Mouse (Mus musculus) spleen, postnatal 4 days (tissue): ENCODE data around the gene Cyp26b1.

Experiments used
- DNase-seq, 2 experiments: peaks; one replicate each; pipeline ENCODE4 v3.0.0; 2022; ENCODE audit warnings: low spot score in 2 of 2

Cyp26b1 gene

DNA sequence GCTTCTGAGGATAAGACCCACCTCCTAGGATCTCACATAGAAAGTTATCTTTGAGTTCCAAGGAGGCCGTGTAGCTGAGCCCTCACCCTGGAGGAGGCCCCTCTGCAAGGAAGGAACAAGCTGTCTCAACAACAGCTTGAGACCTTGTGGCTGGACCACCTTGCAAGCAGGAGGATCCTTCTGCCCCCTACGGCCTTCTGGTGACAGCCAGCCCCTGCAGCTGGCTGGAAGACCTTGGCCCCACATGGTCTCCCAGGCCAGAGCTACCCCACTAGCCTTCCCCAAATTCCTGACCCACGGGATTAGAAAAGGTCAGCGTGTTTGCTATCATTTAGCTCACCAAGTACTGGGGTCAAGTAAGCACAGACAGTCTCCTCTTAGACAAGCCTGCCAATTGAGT is 30.8 kb downstream of the Cyp26b1 start:
- DNase-seq: no peak

DNA sequence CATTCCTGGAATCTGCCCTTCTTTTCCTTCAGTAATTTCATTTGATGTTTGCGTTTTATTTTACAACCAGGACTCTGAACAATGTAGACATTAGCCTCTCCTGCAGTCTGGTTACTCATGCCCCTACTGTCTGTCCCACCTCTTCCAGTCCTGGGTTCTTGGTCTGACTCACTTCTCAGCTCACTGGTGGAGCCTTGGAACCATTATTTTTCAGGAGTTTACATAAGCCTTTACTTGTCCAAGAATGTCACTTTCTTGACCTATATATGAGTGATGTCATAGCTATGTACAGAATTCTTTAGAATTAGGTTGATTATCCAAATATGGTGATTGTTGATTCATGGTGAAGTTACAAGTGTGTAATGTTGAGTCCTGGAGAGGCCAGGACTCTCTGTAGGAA is 32.5 kb downstream of the Cyp26b1 start:
- no peak for DNase-seq

DNA sequence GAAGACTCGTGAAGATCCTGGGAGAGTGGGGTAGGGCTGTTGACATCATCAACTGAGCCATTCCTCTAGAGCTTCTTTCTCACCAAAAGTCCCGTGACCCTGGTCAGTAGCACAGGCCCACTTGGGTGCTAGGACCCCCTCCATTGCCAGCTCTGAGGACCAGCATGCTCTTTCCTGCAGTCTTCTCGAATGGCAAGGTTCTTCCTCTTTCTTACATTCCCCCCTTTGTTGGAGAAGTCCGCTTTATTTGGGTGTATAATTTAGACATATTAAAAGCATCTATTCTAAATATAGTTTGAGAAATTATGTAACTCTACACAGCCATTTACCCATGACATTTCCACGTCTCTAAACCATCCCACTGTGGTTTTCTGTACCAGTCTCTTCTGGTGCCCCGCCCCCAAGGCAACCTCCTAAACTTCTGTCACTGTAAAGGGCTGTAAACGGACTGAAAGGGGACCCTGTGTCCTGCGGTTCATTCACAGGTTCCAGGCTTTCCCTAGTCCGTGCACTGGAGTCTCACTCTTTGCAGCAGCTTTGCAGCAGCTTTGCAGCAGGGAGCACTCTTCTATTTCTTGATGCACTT is 43.8 kb downstream of the Cyp26b1 start:
- no peak for DNase-seq

DNA sequence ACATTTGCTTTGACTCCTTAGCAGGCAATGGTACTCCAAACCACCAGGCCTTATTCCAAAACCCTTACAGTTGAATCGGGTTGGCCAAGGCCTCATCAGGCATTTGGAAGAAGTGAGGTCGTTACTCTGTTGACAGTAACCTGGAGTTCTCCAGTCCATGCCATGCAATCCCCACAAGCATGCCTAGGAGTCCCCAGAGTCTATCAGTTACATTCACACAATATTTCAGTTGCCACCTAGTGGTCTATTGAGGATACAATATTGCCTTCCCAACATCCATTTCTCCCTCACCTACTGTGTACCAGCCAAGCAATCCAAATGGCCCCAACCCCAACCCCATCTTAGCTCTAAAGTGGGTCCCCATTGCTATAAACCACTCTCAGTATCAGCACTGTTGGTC is 48.3 kb downstream of the Cyp26b1 start:
- no peak for DNase-seq

DNA sequence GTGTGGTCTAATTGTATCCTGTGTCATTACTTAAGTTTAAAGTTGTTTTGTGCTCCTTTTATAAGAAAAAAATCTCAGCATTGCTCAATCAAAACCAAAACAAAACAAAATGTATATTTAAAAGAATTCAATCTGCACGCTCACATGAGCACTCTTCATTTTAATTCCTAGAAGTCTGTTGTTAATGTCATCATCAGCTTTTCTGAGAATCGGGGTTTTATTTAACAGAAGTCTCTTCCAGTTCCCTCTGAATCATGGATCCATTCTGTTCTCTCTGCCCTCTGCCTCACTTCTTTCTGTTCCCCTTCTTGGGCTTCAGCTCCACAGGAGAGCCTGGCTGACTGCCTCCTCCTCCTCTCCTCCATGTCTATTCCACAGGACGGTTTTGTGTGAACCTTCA is 49.3 kb downstream of the Cyp26b1 start:
- no peak for DNase-seq

DNA sequence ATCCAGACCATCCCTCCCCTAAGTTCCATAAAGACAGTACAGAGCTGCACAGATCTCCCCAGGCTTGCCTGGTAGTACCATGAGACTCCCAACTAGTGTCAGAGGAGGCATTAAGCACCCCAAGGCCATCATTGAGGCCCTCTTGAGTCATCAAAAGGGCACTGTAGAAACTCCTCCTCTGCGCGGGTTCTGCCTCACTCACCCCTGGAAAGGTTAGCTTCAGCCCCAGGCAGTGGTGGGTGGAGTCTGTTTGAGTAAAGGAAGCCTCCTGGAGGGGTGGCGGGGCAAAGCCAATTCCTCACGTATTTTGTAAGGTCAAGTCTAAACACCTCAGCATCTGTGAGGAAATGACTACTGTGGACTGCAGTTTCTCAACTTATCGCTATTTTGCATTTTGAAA is 50.2 kb downstream of the Cyp26b1 start:
- no peak for DNase-seq

DNA sequence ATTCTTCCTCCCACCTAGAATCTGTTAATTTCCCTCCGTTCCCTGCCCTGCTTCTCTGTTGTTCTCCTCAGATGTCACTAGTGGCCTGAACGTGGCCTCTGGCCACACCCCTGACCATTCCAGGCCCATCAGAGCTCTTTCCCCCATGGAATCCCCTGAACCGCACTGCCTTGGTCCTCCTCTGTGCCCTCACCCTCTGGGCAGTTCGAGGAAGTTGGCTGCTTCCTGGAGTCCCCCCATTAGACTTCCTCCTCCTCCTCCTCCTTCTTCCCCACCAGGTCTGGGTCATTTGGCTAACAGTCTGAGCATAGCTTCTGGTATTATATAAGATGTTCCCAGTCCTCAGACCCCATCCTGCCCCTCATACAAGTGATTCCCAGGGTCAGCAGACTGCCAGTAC is 53.8 kb downstream of the Cyp26b1 start:
- no peak for DNase-seq

DNA sequence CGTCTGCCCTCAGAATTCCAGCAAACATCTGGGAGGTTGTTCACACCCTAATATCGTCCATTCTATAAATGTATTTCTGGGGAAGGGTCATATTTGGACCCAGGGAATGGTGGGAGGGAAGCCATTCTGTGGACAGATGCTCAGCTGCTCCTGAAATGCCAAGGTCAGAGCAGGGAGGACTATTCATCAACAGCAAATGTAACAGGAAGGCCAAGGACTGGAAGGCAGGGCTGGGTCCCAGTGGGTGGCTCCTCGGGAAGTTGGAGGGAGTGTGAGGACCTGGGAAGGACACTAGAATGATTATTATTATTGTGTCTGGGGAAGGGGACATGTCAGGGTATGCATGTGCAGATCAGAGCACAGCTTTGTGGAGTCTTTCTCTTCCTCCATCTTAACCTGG is 55.0 kb downstream of the Cyp26b1 start:
- no peak for DNase-seq

DNA sequence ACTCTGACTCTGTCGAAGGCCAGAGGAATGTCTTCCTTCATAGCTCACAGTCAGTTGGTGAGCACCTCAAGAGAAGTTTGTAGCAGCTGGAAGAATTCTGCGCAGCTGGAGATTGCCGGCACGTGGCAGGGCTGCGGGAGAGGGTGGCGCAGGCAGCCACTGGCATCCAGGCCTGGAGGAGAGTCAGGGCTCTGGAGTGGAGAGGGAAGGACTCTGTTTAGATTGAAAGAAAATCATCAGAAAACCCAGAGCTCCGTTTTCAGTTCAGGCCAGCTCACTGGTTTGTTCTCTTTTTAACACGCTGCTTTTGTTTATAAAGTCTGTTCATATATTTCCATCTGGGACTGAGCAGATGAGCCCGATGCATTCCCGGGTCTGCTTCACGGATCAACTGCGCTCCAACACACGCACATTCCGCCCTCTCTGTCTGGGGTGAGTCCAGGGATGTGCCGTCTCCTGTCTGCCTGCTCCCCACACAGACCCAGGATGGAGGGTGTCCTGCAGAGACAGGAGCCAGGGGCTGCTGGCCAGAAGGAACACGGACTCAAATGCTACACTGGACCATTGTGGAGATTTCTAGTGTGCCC is 56.0 kb downstream of the Cyp26b1 start:
- no peak for DNase-seq

DNA sequence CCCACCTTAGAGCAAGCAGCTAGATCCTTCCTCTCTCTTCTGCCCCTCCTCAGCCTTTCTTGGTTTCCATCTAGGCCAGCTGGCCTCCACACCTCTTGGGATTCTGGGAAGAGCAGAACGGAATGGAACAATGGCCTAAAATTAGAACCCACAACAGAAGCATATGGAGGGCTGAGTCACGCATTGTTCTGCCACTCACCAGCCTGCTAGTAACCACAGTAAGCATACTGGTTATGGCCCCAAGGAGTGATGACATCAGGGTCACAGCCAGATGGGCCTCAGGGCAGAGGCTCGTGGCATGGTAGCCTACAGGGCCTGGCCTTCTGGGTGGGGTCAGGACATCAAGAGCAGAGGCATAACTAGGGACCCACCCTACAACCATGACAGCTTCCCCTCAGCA is 58.8 kb downstream of the Cyp26b1 start:
- no peak for DNase-seq

DNA sequence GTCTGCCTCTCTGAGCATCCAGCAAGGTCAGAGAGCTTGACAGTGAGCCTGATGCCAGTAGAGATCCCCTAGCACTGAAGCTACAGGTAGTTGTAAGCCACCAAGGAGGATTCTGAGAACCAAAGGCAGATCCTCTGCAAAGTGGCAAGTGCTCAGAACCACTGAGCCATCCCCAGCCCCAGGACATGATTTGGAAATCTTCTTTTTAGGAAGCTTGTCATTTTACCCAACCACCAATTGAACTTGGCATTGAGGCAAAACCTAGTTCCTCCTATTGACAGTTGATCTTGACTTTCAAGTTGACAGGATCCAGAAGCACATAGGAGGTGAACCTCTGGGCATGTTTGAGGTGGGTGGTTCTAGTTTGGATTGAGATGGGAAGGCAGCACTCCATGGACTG is 63.8 kb downstream of the Cyp26b1 start:
- no peak for DNase-seq

DNA sequence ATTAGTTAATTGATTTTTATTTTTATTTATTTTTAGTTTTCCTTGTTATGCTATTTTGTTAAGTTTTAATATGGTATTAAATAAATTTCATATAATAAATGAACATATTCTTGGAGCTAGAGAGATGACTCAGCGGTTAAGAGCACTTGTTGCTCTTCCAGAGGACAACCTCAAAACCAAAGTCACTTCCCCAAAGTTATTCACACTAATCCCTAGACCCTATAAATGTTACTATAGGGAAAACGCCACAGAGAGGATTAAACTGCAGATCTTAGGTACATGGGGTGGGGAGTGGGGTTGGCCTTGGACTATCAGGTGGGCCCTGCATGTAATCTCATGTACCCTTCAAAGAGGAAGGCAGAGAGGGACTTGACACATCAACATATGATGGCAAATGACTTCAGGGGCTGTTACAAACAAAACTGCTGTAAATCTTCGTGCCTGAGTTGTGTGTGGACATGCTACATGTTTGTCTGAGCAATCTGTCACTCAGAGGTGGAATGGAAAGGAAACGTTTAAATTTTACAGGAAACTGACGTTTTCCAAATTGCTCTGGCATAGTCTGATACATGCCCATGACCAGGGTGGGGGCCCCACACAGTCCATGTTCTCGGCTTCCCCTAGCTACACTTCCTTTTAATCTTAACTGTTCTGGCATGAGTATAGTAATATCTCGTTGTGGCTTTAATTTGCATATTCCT is 68.7 kb downstream of the Cyp26b1 start:
- DNase-seq: no peak
